Mouse (Mus musculus): ENCODE measurements around the gene Gys2.

DNA sequence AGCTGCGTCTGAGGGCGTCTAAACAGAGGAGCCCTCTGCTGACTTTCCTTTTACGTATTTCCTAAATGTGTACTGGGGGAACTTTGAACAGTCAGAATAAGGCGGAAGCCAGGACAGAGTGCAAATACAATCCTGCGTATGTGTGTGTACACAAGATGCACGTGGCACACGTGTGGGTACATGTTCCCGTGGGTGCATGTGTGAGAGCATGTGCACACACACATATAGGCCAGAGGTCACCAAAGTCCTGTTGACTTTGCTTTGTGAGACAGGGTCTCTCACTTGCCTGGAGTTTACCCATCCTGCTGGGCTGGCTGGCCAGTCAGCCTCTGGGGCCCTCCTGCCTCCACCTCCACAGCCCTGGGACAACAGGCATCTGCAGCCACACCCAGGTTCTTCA is 1.8 kb downstream of the Gys2 start:
- no peak for TF ChIP-seq EP300 (IDR thresholded peaks at IDR 0.05; ENCODE audit: low read depth)
- TF ChIP-seq CTCF (IDR thresholded peaks at IDR 0.05; ENCODE audit: low read depth): no peak
